Mouse (Mus musculus) A20 (cell line): ENCODE results near the gene Sf3b5.
"Not testable (repeated sequence)": the region's sequence is repeated elsewhere in the genome, so short reads cannot be mapped to it uniquely, and the experiment has no call there.

ENCODE experiments used
- DNase-seq: peaks from one replicate; pipeline ENCODE4 v3.0.0-alpha.2; 2011; ENCODE audit warnings: low read depth, low spot score

Gene Sf3b5

GRCm38 (mm10) chr10:13007876-13008736 is 3.0 kb downstream of the Sf3b5 start:
- peak; percentile 96 for DNase-seq

- DNase-seq = no peak
Observed at GRCm38 (mm10) chr10:13008737-13009121, 3.6 kb downstream of the Sf3b5 start.

- no peak for DNase-seq
Observed at GRCm38 (mm10) chr10:13014026-13014425, 8.9 kb downstream of the Sf3b5 start.

GRCm38 (mm10) chr10:13016573-13016972 is 11.4 kb downstream of the Sf3b5 start:
- DNase-seq = peak; percentile 73

- peak; percentile 42 for DNase-seq
Observed at GRCm38 (mm10) chr10:13018510-13018909, 13.4 kb downstream of the Sf3b5 start.

GRCm38 (mm10) chr10:13019026-13019425 is 13.9 kb downstream of the Sf3b5 start:
- DNase-seq = no peak

GRCm38 (mm10) chr10:13022103-13022502 is 17.0 kb downstream of the Sf3b5 start:
- DNase-seq = no peak

GRCm38 (mm10) chr10:13023985-13024384 is 18.8 kb downstream of the Sf3b5 start:
- DNase-seq = not testable (repeated sequence)

GRCm38 (mm10) chr10:13027702-13028101 is 22.6 kb downstream of the Sf3b5 start:
- no peak for DNase-seq

GRCm38 (mm10) chr10:13028215-13028614 is 23.1 kb downstream of the Sf3b5 start:
- no peak for DNase-seq

- no peak for DNase-seq
Observed at GRCm38 (mm10) chr10:13029416-13029815, 24.3 kb downstream of the Sf3b5 start.

GRCm38 (mm10) chr10:13035270-13035669 is 30.1 kb downstream of the Sf3b5 start:
- no peak for DNase-seq

- no peak for DNase-seq
Observed at GRCm38 (mm10) chr10:13039637-13040174, 34.6 kb downstream of the Sf3b5 start.

- no peak for DNase-seq
Observed at GRCm38 (mm10) chr10:13044659-13045058, 39.5 kb downstream of the Sf3b5 start.

GRCm38 (mm10) chr10:13047816-13048215 is 42.7 kb downstream of the Sf3b5 start:
- DNase-seq = no peak

GRCm38 (mm10) chr10:13056863-13057381 is 51.8 kb downstream of the Sf3b5 start:
- DNase-seq = no peak
